Mouse (Mus musculus) E14TG2a.4 (cell line): Measurements from ENCODE around the gene Olfr678.
"Not testable (repeated sequence)": the region's sequence is repeated elsewhere in the genome, so short reads cannot be mapped to it uniquely, and the experiment has no call there.

ENCODE experiments used
- H3K27me3 ChIP-seq: 2 replicates; pipeline ENCODE4 v1.6.1; 2014; ENCODE audit warnings: low read length, control low read depth; ENCODE audit not compliant: insufficient read depth
- H3K36me3 ChIP-seq: 2 replicates; pipeline ENCODE4 v1.6.1; 2014; ENCODE audit warnings: low read length, control low read depth; ENCODE audit not compliant: insufficient read depth
- H3K4me1 ChIP-seq: replicated peaks from 2 replicates; pipeline ENCODE4 v1.6.1; 2014; ENCODE audit warnings: low read depth, low read length, control low read depth
- H3K4me3 ChIP-seq: replicated peaks from 2 replicates; pipeline ENCODE4 v1.5.1; 2014; ENCODE audit warnings: mild to moderate bottlenecking, low read length
- H3K9me3 ChIP-seq: 2 replicates; pipeline ENCODE4 v1.6.1; 2014; ENCODE audit warnings: low read length, control low read depth
- CTCF ChIP-seq: conservative IDR thresholded peaks from 2 replicates; pipeline ENCODE4 v1.5.1; 2014; ENCODE audit warnings: low read length
- NANOG ChIP-seq: IDR thresholded peaks from 2 replicates; pipeline ENCODE4 v1.6.1; 2014; ENCODE audit warnings: borderline replicate concordance, low read length, mixed read lengths
- POU5F1 ChIP-seq: IDR thresholded peaks from 2 replicates; pipeline ENCODE4 v1.6.1; 2014; ENCODE audit warnings: low read length, borderline replicate concordance

Gene Olfr678

DNA sequence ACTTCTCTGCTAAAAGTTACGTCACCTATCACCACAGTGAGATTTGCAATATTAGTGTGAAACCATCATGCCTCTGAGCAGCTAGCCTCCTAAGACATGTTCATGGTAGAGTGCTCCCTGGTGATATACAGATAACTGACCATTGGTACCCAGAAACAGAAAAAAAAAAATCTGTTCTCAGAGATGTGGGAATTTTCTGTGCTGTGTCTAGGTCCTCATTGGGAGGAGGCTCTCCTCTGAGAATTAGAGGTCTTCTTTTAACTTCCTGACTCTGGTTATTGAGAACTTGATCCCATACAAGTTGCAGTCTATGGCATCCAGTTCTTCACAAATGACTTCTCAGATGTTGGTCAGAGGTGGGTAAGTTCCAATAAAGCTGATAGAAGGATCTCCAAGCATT, at the start of gene Olfr678:
Gene Olfr678 (plus strand): TSS at position 301 of the 400 bp plus-strand sequence.
- Histone ChIP-seq H3K36me3 (no peaks in the 10 kb centered on the region), H3K4me3 (no peak within 1 kb of the TSS), H3K4me1 (no peaks in the 10 kb centered on the region), H3K9me3 (no peaks in the 10 kb centered on the region), H3K27me3 (no peaks in the 10 kb centered on the region)
- TF ChIP-seq CTCF = no peak
- no peak for TF ChIP-seq NANOG
- no peak for TF ChIP-seq POU5F1

DNA sequence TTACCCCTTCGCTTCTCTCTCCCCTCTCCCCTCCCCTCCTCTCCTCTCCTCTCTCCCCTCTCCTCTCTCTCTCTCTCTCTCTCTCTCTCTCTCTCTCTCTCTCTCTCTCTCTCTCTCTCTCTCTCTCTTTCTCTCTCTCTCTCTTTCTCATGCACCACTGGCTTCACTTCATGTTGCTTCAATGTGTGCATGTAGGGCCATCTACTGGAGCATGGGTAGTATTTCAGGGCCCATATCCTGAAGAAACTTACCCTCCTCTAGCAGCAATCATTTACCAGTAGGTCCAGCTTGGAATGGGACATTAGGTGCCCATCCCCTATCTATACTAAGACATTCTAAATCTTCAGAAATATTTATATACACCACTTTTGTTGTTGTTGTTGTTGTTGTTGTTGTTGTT, 41.7 kb upstream of the Olfr678 start:
- no peak overlapping the region for H3K4me3 ChIP-seq
- H3K4me1 ChIP-seq = no peaks in the 10 kb centered on the region
- H3K27me3 ChIP-seq = no peaks in the 10 kb centered on the region
- no peaks in the 10 kb centered on the region for H3K9me3 ChIP-seq
- H3K36me3 ChIP-seq = no peaks in the 10 kb centered on the region
- no peak for TF ChIP-seq POU5F1
- TF ChIP-seq NANOG = no peak
- TF ChIP-seq CTCF = peak; percentile 10; the same call in 1 of the 2 replicates

DNA sequence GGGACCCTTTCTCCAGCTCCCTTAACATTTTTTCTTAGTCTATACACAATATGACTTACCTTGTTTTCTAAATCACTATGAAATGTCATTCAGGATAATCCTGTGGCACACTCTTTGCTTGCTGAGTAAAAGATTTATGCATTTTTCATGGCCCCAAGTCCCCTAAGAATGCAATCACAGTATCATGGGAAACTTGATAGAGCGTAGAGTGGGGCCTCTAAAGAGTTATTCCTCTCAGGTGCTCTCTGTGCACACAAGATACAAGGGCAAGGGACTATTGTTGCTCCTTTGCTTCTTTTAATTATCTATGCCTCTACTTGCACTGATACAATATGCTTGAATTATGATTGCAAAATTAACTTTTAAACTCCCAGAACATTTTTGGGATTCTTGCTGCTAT, 35.9 kb upstream of the Olfr678 start, which contains the start of gene Olfr675:
Gene Olfr675 (minus strand): TSS at position 101 of the 400 bp plus-strand sequence.
- no peak for TF ChIP-seq CTCF
- Histone ChIP-seq H3K36me3 (no peaks in the 10 kb centered on the region), H3K27me3 (no peaks in the 10 kb centered on the region), H3K4me3 (no peak within 1 kb of the TSS), H3K4me1 (no peaks in the 10 kb centered on the region), H3K9me3 (no peaks in the 10 kb centered on the region)

DNA sequence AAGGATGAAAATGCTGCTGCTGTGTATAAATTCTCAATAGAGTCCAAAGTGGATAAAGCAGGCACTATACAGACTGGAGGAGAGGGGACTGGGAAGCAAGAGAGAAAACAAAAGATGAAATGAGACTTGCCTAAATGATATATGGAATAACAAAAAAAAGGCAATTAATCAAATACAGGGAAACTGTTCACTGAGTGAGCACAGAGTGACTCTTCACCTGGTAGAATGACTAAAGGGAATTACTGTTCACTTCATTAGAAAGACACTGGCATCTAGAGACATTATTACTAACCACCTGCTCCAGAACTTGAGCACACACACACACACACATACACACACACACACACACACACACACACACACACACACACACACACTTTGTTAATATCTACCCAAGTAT, 31.9 kb upstream of the Olfr678 start, which contains the start of gene Olfr676:
Gene Olfr676 (plus strand): TSS at position 301 of the 400 bp plus-strand sequence.
- no peak for TF ChIP-seq POU5F1
- H3K9me3 ChIP-seq = no peaks in the 10 kb centered on the region
- H3K27me3 ChIP-seq = no peaks in the 10 kb centered on the region
- H3K4me1 ChIP-seq = no peaks in the 10 kb centered on the region
- H3K4me3 ChIP-seq = no peak within 1 kb of the TSS
- H3K36me3 ChIP-seq = no peaks in the 10 kb centered on the region

DNA sequence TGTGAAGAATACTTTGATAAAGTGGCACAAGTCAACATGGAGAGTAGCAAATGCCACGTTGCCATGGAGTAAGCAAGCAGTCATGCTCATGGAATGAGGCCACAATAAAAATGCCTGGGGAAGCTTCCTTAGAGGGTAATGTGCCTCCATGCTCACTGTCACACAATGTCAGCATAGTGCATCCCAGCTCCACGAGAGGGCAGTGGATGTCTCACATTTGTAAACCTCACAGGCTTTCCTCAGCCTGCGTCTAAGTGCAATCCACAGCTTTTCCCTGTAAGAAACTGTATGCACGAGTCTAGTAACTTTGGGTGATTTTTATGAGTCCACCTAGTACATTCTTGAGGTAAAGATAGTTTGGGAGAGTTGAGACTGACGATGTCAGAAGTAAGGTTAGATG, 30.4 kb upstream of the Olfr678 start:
- not testable (repeated sequence) for H3K27me3 ChIP-seq, H3K4me3 ChIP-seq, H3K36me3 ChIP-seq, H3K4me1 ChIP-seq, H3K9me3 ChIP-seq

DNA sequence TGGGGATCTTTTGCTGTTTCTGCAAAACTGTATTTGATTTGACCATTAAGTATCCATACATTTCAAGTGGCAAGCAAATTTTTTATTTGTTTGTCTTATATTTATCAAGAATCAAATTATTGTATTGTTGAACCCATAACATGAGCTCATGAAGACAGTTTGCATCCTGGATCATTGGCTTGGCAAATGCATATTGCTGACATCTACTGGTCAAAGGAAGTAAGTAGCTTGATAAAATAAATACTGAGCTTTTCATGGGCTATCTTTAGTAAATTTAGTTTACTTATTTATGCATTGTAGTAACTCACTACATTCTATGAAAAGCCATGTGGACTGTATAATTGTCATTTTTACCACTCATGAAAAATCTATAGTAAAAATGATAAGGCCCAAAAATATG, 5.3 kb upstream of the Olfr678 start:
- TF ChIP-seq POU5F1 = no peak
- TF ChIP-seq CTCF = peak; percentile 16; the same call in 1 of the 2 replicates
- Histone ChIP-seq H3K27me3 (no peaks in the 10 kb centered on the region), H3K36me3 (no peaks in the 10 kb centered on the region), H3K9me3 (no peaks in the 10 kb centered on the region), H3K4me1 (no peaks in the 10 kb centered on the region), H3K4me3 (no peak overlapping the region)

DNA sequence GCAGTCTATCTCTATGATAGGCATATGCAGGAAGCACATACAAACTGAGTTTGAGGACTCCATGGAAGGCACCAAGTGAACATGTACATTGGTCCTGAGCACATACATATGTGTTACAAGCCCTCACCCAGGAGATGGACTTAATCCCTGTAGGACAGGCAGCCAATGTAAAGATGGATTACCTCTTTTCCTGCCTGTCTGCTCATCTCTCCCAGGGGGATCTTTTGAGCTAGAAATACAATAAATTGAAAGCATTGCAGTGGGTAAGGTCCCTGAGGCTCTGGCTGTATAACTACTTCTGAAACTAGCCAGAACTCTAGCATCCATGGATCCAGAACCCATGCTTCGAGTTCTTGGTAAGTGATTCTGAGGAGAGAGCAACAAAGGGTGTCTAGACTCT, 16.6 kb downstream of the Olfr678 start, which contains the start of gene Olfr679:
Gene Olfr679 (plus strand): TSS at position 301 of the 400 bp plus-strand sequence.
- H3K4me1 ChIP-seq = no peaks in the 10 kb centered on the region
- no peak within 1 kb of the TSS for H3K4me3 ChIP-seq
- no peaks in the 10 kb centered on the region for H3K27me3 ChIP-seq
- H3K36me3 ChIP-seq = no peaks in the 10 kb centered on the region
- TF ChIP-seq CTCF (no peak), POU5F1 (no peak), NANOG (no peak)
- no peaks in the 10 kb centered on the region for H3K9me3 ChIP-seq

DNA sequence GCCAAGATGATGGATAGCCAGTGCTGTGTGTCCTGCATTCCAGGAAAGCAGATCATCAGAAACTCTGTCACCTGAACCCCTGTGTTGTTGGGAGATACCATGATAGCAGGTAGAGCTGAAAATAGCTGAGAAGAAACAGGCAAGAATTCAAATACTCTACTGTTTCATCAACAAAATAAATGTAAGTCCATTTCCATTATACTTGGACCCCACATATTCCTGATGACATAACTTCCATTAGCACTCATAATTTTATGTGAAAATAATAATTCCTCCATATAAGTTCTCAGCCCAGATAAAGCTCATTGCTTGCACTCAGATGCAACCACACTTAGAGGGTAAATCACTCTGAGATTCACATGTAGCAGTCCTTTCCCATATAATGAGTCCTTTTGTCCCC, 28.4 kb downstream of the Olfr678 start, which contains the start of gene Olfr680-ps1:
Gene Olfr680-ps1 (minus strand): TSS at position 101 of the 400 bp plus-strand sequence.
- not testable (repeated sequence) for H3K9me3 ChIP-seq, H3K4me3 ChIP-seq, H3K4me1 ChIP-seq, H3K36me3 ChIP-seq, H3K27me3 ChIP-seq

DNA sequence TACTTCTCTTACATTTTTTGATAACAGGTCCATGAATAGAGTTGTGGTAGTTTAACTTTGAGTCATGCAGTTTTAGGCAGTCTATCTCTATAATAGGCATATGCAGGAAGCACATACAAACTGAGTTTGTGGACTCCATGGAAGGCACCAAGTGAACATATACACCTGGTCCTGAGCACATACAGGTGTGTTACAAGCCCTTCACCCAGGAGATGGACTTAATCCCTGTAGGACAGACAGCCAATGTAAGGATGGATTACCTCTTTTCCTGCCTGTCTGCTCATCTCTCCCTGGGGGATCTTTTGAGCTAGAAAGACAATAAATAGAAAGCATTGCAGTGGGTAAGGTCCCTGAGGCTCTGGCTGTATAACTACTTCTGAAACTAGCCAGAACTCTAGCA, 52.3 kb downstream of the Olfr678 start, which contains the start of gene Olfr681:
Gene Olfr681 (plus strand): TSS at position 301 of the 400 bp plus-strand sequence.
- TF ChIP-seq NANOG (no peak), CTCF (no peak), POU5F1 (no peak)
- H3K36me3 ChIP-seq = no peaks in the 10 kb centered on the region

More for the DNA sequence above, 52.3 kb downstream of the Olfr678 start, which contains the start of gene Olfr681:
- Histone ChIP-seq H3K27me3 (no peaks in the 10 kb centered on the region), H3K4me1 (no peaks in the 10 kb centered on the region), H3K4me3 (no peak within 1 kb of the TSS), H3K9me3 (no peaks in the 10 kb centered on the region)
